ENCODE assay signal across 20 mouse cellular contexts in genomic region chr16:4457927-4458326, GRCm38 (mm10). TPM values are rescaled to one million over a fixed set of nuclear protein-coding genes. Genes with fewer than 3 reads are reported as not detected.
DNase-seq lines count a peak whose midpoint lies in the region; ATAC-seq and TF ChIP-seq lines count a peak whose summit lies in the region.
"Had no signal": no experiment of that assay in that cellular context is flagged by ENCODE, and none has a peak within 500 bp of the region (broad histone marks: within the 10 kb centered on the region; RNA-seq: fewer than 3 reads in every experiment).

No protein-coding gene starts in this region.

- no peak for TF ChIP-seq CTCF in layer of hippocampus, adult 2 months (conservative IDR thresholded peaks at IDR 0.05)

- H3K4me3 ChIP-seq in layer of hippocampus, adult 2 months, result no peak overlapping the region

- peak; percentile 43; the same call in 1 of the 2 replicates for ATAC-seq in common myeloid progenitor, adult 5-6 weeks (replicated peaks; ENCODE audit: low read depth, poor library complexity, severe bottlenecking)
- ATAC-seq in granulocyte monocyte progenitor cell, adult 5-6 weeks (replicated peaks; ENCODE audit: poor library complexity, severe bottlenecking), result peak; percentile 77
- peak; percentile 53; the same call in 1 of the 2 replicates for ATAC-seq in megakaryocyte progenitor cell, adult 5-6 weeks (replicated peaks; ENCODE audit: poor library complexity)
- ATAC-seq: activated CD4-positive, CD25-positive, alpha-beta regulatory T cell, adult 4 months; CD4-positive, CD25-positive, alpha-beta regulatory T cell, adult 4 months; Patski had no signal

- H3K27ac ChIP-seq in layer of hippocampus, adult 2 months, result peak overlapping the region; percentile 95

- no peak for DNase-seq in layer of hippocampus, adult 2 months (ENCODE audit: low spot score in 2 of 2)
- no peak for DNase-seq in layer of hippocampus, postnatal 36 days
- DNase-seq in adrenal gland, postnatal 36 days, result no peak
- no peak for DNase-seq in embryo, embryonic 10 days (ENCODE audit: low spot score)
- DNase-seq in lung, postnatal 4 days, result no peak
- DNase-seq: adrenal gland, adult 2 months; adrenal gland, adult 8-10 months; adrenal gland, postnatal 10 days; adrenal gland, postnatal 14 days; adrenal gland, postnatal 25 days; B cell, adult 2 months; cerebellum, adult 11 months; cerebellum, adult 11-12 months; cerebellum, adult 18-20 months had no signal

RNA-seq across cellular contexts. Expression of gene Adcy9, which starts 37.6 kb away (rescaled TPM):
- total RNA-seq in layer of hippocampus, adult 2 months (2021), result 100 to 1,000 TPM; 104 to 109 TPM
- 100 to 1,000 TPM in 1 of 2 experiments, 10 to 100 TPM in 1; 97.5 to 103 TPM for total RNA-seq in layer of hippocampus, postnatal 36 days (2021)
- 7.0 and 11.6 TPM in 2 replicates for total RNA-seq in common myeloid progenitor, adult 5-6 weeks (2017)
- total RNA-seq in granulocyte monocyte progenitor cell, adult 5-6 weeks (2014; fragmentation: Nextera tagmentation), result 1.5 and 2.9 TPM in 2 replicates
- 2.5 and 4.7 TPM in 2 replicates for total RNA-seq in granulocyte monocyte progenitor cell, adult 5-6 weeks (2017)
- total RNA-seq in megakaryocyte progenitor cell, adult 5-6 weeks (2015), result 1.1 and 2.7 TPM in 2 replicates
- 3.7 and 4.7 TPM in 2 replicates for total RNA-seq in megakaryocyte progenitor cell, adult 5-6 weeks (2017)
- total RNA-seq in adrenal gland, postnatal 36 days (2021), result 10 to 100 TPM; 55.5 to 76.6 TPM
